Mouse (Mus musculus): ENCODE measurements at regions not wholly inside any gene's neighbourhood (a gene's known extent, or its start where the extent isn't known, plus 50 kb on each side); places are given as distances from the start of the nearest gene placed in this dataset.

DNA sequence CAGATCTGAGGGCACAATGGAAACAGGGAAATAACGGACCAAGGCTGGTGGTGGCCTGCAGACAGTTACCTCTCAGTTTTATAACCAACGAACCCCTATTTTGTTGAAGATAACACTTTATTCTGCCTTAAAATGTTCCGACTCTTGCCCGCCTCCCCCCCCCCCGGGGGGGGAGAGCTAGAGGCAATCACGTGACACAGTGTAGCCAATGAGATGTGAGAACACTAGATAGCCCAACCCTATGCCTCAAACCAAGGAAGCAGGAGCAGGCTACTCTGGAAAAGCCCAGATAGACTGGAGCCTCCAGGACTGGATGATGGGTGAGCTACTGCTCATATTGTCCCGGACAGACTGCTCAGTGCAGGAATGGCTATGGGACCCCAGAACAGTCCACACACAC lies 272.9 kb downstream of the Ptpru start:
- in situ Hi-C loops (cut with MboI, MseI), result no loop called here

DNA sequence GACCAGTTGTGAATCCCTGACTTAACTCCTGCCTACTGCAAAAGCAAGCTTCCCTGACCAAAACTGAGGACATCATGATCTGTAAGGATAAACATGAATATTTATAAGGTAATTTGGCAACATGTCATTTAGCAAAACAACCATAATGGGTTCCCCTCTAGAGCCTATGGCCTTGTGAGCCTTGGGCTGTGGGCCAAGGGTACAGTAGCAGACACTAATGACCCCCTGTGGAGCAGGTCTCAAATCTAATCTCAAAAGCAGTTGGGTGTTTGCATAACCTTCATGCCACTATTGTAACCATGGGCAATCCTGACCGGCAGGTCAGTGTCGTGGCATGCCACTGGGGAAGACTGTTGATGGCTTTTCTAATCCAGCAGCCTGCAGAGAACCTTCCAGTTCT lies 270.8 kb downstream of the Ptpru start:
- in situ Hi-C loops (cut with MboI, MseI), result no loop called here

DNA sequence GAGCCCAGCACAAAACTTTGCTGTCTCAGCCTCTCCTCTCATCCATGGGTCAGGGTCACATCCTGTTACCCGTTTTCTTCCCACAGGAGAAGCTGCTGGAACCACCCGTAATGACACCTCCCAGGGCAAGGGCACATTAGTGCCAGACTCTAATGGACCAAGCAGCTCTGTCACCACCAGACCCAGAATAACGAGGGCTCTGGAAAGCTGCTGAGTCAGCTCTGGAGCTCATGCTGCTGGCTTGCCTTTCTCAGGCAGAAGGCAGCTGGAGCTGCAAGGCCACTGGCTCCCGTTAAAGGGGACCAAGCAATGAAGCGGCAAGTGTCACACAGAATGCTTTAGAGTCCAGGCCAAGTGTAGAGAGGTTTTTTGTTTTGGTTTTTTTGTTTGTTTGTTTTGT lies 268.9 kb downstream of the Ptpru start:
- in situ Hi-C loops (cut with MboI, MseI), result no loop called here

DNA sequence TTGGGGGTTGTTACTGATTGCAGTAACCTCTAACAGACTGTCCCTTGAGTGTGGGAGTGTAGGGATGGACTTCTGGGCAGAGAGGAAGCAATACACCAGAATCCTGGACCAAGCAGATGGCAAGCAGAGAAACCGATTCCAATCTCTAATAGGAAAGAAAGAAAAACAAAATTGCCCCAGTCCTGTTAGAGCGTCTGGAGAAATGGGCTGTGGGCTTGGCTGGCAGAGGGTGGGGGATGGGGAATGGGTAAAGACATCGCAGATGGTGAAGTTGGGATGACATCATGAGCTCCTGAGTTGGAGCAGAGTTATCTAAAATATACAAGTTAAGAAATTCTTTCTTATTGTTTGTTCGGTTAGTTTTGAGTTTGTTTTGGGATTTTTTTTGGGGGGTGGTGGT lies 260.5 kb downstream of the Ptpru start:
- in situ Hi-C loops (cut with MboI, MseI), result no loop called here

DNA sequence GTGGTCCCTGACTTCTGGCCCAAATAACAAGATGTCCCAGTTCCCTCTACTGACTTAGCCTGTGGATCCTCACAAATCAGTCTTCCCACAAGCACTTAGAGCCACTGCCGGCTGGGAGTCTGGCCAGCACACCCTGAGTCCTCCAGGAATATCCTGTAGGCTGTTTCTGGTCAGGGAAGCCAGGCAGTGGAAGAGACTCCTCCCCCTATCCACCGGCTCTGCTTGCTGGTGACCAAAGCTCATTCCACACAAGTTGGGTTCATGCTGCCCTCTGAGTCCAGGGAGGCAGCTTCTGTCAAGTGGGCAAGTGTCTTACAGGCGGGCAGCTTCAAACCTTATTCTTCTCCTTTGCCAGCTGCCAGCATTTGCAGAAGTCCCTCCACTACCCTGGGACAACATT lies 252.1 kb downstream of the Ptpru start:
- in situ Hi-C loops (cut with MboI, MseI), result no loop called here

DNA sequence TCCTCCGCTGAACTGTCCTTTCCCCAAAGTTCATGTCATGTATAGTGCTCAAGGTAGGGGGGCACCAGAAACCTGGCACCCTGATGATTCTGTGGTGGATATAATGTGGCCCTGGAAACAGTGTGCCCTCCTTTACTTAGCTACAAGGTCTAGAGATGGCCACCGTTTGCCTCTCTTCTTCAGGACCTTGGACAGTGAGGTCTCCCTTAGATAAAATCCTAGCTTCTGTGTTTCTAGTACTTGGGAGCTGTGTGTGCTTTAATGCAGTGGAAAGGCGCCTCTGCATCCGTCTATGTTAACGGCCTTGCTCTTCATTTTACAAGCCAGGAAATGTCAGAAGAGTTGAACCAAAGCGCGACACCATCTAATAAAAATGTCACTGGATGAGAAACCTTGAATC lies 250.6 kb downstream of the Ptpru start:
- in situ Hi-C loops (cut with MboI, MseI), result no loop called here

DNA sequence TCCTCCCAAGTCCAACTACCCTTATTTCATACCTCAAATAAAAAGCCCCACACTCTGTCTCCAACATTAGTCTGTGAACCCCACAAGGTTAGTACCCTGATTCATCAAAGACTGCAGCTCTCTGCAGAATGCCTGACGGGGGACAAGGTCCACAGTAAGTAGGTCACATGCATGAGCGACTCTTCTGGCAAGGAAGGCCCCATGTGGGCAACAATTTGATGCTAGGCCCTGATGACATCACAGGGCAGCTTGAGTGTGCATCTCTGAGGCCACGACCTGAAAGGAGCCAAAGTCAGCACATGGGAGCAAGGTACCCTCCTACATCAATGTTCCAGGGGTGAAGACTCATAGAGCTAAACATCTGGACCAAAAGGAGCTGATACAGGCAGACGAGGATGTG lies 248.0 kb downstream of the Ptpru start:
- in situ Hi-C loops (cut with MboI, MseI), result no loop called here

DNA sequence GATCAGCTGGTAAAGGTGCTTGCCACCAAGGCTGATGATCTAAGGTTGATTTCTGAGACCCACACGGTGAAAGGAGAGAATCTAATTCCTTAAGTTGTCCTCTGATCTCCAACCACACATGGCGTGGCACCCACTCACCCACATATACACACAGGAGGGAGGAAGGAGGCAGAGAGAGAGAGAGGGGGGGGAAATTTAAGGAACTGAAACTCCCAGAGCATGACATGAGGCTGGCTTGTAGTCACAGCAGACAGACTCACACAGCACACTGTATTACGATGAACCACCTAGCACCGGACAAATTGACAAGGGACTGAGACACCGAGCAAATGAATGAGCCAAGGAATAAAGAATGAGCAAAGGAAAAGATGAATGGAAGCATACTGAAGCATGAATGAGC lies 246.6 kb downstream of the Ptpru start:
- in situ Hi-C loops (cut with MboI, MseI), result no loop called here

DNA sequence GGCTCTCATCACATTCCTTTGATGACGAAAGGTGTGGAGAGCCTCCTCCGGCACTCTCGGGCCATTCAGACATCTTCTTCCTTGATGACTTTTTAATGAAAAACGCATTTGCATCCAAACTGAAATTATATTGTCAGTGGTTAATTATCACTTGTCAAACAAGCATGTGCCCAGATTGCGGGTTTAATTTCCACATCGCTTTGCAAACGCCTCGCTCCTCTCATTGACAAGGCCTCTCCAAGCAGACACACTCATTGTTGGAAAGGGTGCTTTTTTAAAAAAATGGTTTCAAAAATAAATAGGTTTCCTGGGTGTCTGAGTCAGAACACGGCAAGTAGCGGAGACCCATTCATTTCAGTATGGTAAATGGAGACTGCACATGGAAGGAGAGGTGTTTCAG lies 240.1 kb downstream of the Ptpru start:
- in situ Hi-C loops (cut with MboI, MseI), result no loop called here

DNA sequence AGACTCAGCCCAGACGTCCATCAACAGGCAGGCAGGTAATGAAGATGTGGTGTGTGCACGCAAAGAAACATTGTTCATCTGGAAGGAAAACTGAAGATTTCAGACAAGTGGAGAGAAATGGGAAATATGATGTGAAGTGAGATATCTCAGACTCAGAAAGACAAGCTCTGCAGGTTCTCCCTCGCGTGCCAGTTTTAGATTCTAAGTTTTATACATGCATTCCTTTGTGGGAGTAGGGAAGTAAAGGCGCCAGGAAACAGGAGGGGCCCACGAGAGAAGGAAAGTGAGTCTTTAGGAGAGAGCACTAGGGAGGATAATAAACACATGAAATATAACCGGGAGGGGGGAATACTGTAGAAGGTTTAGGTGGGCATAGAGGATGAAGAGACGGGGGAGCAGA lies 223.7 kb downstream of the Ptpru start:
- in situ Hi-C loops (cut with MboI, MseI), result no loop called here

DNA sequence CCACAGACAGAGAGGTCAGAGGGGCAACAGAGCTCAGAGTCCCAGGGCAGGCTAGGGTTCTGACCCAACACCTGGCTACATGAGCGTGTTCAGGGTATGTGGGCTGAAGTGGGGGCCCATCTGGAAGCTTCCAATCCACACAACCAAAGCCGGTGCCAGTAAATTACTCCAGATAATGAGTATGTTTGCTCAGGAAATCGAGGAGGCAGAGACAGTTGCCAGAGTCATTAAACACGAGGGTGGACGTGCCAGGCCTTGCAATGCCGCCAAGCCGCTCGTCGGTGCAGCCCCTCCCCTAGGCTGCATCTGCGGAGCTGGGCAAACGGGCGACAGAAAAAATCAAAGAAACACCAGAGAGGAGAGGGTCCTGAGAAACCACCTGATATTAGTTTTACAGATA lies 222.5 kb downstream of the Ptpru start:
- in situ Hi-C loops (cut with MboI, MseI), result no loop called here

DNA sequence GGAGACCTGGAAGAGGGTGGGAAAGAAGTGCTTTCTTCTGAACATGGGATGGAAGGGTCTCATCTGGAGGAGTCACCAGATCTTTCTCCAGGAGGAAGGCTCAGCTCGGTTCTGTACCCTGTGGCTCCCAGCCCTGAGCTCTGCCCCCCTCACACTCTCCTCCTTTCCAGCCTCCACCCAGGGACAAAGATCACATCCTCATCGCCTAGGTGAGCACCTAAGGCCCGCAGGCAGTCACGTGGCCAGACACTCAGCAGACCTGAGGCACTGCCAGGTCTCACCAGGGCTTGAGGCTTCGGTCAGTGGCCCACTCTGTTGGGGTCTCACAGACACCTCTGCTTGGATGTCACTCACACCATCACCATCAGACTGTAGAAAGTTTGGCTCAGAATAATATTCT lies 200.0 kb downstream of the Ptpru start:
- in situ Hi-C loops (cut with MboI, MseI), result no loop called here

DNA sequence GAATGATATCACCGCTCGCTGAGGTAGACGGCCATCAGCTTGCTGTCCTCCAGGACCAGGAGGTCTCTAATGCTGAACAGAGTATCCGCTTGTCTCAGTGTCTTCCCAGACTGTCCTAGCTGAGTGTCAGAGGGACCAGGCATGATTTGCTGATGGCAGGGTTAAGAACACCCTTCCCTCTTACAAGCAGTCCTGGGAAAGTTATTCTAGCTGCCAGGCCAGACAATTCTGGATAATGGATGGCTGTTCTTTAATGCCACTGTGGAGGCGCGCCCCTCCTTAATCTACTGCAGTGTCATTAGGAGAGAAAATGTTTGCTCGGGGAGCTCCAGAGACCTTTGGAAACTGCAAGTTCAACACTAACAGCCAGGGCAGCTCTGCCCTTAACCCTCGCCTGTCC lies 182.1 kb downstream of the Ptpru start:
- in situ Hi-C loops (cut with MboI, MseI), result no loop called here

DNA sequence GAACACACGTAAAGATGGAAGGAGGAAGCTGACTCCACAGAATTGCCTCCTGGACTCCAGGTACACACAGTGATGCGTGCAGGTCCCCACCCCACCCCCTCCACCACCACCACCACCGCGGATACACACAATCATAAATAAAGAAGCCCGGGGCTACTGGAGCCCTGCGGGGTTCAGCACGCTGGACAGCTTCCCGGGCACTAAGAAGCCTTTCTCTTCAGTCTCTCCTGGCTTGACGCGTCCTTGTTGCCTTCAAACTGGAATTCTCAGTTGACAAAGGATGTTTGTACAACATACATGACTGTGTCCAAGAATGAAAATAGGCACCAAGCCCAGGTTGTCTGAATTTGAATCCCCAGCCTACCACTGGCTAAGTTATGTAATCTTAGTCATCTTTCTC lies 180.2 kb downstream of the Ptpru start:
- in situ Hi-C loops (cut with MboI, MseI), result no loop called here

DNA sequence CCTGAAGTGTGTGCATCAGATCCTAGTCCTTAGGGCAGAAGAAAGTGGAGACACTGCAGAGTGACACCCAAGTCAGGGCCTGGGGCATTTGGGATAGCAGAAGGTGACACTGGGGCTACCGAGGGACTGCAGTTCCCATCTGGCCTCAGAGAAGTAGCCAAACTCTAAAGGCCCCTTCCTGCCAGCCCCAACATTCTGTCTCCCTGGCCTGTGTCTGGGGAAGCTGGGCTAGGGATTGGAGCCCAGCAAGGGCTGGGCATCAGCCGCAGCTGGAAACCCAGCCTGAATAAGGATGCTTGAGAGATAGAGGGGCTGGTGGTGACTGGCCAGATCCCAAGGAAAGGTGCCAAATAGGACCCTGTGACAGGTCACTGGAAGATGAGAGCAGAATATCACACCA lies 177.2 kb downstream of the Ptpru start:
- in situ Hi-C loops (cut with MboI, MseI), result no loop called here

DNA sequence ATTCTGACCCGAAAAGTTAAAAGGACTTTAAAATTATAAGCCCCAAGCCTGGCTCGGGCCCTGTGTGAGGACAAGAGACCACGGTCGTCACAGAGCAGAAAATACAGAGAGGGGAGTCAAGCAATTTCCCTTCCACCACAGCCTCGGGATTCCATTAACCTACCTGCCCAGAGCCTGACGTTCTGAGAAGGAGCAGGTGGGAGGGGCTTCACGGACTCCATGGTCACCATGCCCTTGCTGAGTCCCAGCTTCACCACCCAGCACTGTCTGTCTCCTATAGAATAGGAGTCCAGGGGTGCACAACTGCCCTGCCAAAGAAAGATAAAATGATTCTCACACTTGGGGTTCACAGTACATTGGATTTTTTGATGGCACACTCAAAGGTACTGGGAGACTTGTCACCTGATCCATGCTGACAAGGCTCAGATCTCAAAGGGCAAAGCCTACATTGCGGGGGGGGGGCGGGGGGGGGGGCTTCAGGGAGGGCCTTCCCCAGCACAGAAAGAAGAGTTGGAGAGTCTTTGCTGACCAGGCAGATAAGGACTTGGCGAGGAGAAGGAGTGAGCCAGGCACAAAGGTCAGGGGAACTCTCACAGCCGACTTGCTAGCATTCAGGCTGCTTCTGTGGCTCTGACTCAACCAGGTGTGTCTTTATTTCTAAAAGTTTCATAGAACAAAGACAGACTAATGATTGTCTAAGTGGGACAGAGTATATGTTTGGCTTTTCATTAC lies 166.1 kb downstream of the Ptpru start:
- in situ Hi-C loops (cut with MboI, MseI), result no loop called here

DNA sequence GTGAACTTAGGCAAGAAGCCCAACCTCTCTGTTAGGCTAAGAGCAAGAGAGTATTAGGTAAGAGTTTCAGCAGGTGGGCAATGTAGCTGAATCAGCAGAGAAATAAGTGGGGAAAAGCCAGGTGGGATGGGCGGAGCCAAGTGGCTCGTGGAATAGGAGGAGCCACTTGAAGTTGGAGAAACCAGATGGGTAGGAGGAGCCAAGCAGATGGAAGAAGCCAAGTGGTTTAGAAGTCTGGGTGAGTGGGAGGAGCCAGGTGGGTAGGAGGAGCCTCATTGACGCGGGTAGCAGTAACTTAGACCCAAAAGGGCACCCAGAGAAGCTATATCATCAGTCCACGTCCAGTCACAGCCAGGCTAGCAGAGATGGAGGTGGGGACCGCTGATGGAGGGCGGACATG lies 160.1 kb downstream of the Ptpru start:
- in situ Hi-C loops (cut with MboI, MseI), result no loop called here

DNA sequence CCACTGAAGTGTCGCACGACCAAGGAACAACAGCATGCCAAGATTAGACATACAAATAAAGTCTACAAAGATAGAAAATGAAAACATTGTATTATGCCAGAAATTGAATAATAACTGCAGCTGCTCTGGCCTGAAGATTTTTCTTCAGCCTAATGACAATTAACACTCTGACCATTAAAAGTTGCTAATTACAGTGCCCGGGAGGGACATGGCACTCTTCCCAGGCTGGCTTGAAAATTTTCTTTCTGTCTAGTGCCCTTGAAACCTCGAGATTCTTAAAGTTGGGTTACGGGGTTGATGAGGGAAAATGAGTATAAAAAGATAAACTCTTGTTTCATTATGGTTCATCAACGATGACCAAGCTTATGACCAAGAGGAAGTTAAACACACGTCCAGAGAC lies 154.9 kb downstream of the Ptpru start:
- in situ Hi-C loops (cut with MboI, MseI), result no loop called here

DNA sequence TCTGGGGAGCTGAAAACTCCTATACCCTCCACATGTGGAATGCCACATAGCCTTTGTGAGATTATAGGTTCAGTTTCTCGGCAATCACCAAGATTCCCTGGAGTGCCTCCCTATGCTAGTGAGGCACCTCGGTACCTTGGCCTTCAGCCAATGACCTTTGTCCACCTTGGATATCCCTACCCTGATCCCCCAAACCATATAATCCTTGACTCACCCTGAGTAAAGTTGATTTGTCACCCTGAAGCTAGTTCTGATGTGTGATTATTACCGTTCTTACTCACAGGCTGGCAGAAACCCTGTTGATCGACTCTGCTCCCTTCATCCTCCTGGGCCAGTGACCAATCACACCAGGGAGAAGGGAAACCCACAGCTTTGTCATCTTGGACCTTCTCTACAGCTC lies 152.5 kb downstream of the Ptpru start:
- in situ Hi-C loops (cut with MboI, MseI), result no loop called here

DNA sequence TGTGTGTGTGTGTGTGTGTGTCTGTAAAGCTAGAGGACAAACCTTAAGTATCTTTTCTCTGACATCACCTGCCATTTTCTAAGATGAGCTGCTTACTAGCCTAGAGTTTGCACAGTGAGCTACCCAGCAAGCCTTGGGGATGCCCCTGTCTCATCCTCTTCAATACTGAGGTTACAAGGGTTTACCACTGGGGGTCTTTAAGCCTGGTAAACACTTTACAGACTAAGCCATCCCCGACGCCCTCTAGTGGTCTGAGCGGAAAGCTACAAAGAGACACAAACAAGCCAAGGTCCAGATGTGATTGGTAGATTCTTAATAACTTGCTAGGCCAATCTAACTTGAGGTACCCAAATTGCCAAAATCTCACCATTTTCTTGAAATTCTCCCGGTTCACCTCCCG lies 143.9 kb downstream of the Ptpru start:
- in situ Hi-C loops (cut with MboI, MseI), result no loop called here

DNA sequence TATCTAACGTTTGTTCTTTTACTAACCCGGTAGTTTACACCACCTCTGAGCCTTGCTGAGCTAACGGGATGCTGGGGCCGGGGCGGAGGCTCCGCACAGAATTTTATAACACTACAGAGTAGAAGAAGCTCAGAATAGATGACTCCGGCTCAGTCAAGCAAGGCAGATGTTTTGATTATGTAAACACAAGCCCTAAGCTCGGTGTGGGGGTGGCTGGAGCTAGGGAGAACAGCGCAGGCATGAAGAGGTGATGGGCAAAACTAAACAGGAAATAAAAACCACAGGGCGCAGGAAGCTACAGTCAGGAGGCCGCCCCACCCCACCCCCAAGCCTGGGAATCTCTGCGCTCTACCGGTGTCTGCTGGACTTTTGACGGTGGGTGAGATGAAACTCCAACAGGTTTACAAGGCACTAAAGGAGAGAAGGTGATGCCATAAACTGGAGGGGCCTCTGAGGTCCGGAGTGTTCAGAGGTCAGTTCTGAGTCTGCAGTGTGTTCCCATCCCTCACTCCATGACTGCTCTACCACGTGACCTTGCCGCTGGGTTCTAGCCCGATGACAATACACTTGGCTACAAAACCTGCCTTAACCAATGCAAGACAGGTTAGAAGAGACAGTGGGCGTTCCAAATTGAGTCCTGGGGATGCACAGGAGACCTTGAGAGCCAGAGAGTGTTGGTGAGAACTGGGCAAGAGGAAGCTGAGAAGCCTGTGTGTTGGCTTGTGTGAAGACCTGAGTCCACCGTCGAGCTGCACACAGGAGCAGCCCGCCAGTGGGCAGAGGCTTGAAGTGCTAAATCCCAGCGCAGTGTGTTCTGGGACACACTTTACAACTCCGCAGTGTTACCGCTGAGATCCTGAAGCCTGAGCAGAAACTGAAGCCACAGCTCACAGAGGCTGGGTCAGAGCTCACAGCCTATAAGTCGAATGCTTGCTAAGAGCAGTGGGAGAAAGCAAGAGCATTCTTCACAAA lies 141.9 kb downstream of the Ptpru start:
- in situ Hi-C loops (cut with MboI, MseI), result no loop called here

All from T-helper 2 cell (primary cell).